Mouse (Mus musculus) mouse embryonic stem cell (cell line): ENCODE data around the gene Gpr161.

Experiments
- in situ Hi-C, 2 experiments: fragments of 300-500 bp; cut with MboI; formaldehyde crosslinking; loops; 1 replicate in 1 of 2; 3 replicates in 1 of 2; pipeline ENCODE4 v1.14.3; 2019 to 2020; ENCODE audit warnings: low sequenced_read_pairs in 2 of 2, low pct_unique_long_range_greater_than_20kb in 1 of 2, mixed read lengths in 1 of 2; ENCODE audit not compliant: unreplicated experiment in 1 of 2

Gpr161 gene

GRCm38 (mm10) chr1:165365057-165365456, 69.5 kb downstream of the Gpr161 start:
- in situ Hi-C loops, result no loop called here

- in situ Hi-C loops, result no loop called here
These were observed 75.4 kb downstream of the Gpr161 start for GRCm38 (mm10) chr1:165370990-165371389.

GRCm38 (mm10) chr1:165373839-165374238, 78.2 kb downstream of the Gpr161 start:
- in situ Hi-C loops, result no loop called here
